Mouse (Mus musculus) MEL (cell line): ENCODE results near the gene Tmco2. TPM values are rescaled to one million over a fixed set of nuclear protein-coding genes. Genes with fewer than 3 reads are reported as not detected.

Source experiments
- DNase-seq: peaks from one replicate; pipeline ENCODE4 v3.0.0; 2011; ENCODE audit warnings: low read depth, low spot score
- H3K27ac ChIP-seq: 2 replicates; pipeline ENCODE4 v1.5.1; 2012; ENCODE audit warnings: low read depth, mild to moderate bottlenecking, control low read depth, low read length, moderate library complexity; ENCODE audit not compliant: control insufficient read depth
- H3K27me3 ChIP-seq, 2 experiments: fragments of 150-350 bp in 1 of 2; sonication (generic) in 1 of 2; 2 replicates each; pipeline ENCODE4 v1.6.1; 2012; ENCODE audit warnings: low read length in 2 of 2, mild to moderate bottlenecking in 2 of 2, improper control_type of control experiment in 1 of 2, moderate library complexity in 1 of 2; ENCODE audit not compliant: insufficient read depth in 2 of 2, control insufficient read depth in 1 of 2
- H3K36me3 ChIP-seq, 2 experiments: 2 replicates each; pipeline ENCODE4 v1.6.1; 2012 to 2014; ENCODE audit warnings: low read length in 2 of 2, improper control_type of control experiment in 1 of 2, inconsistent platforms in 1 of 2, mild to moderate bottlenecking in 1 of 2; ENCODE audit not compliant: insufficient read depth in 2 of 2, control insufficient read depth in 1 of 2
- H3K4me1 ChIP-seq, 2 experiments: fragments of 150-350 bp in 1 of 2; sonication (generic) in 1 of 2; 2 replicates each; pipeline ENCODE4 v1.6.1; 2012; ENCODE audit warnings: low read length in 2 of 2, improper control_type of control experiment in 1 of 2, mild to moderate bottlenecking in 1 of 2; ENCODE audit not compliant: insufficient read depth in 2 of 2, control insufficient read depth in 1 of 2
- H3K4me3 ChIP-seq, 2 experiments: fragments of 150-350 bp in 1 of 2; sonication (generic) in 1 of 2; 2 replicates each; pipeline ENCODE4 v1.5.1; 2012; ENCODE audit warnings: low read depth in 2 of 2, low read length in 2 of 2, mild to moderate bottlenecking in 2 of 2, moderate library complexity in 2 of 2, control low read depth in 1 of 2, improper control_type of control experiment in 1 of 2; ENCODE audit not compliant: control insufficient read depth in 1 of 2, insufficient read depth in 1 of 2
- H3K79me2 ChIP-seq: 2 replicates; pipeline ENCODE4 v1.6.1; 2012; ENCODE audit warnings: mild to moderate bottlenecking, low read length, moderate library complexity; ENCODE audit not compliant: control insufficient read depth, poor library complexity, insufficient read depth
- H3K9ac ChIP-seq: 2 replicates; pipeline ENCODE4 v1.6.1; 2012; ENCODE audit warnings: low read depth, mild to moderate bottlenecking, control low read depth, low read length, moderate library complexity; ENCODE audit not compliant: control insufficient read depth, poor library complexity, severe bottlenecking
- H3K9me3 ChIP-seq: fragments of 150-350 bp; sonication (generic); replicated peaks from 2 replicates; pipeline ENCODE4 v1.6.1; 2012; ENCODE audit warnings: mild to moderate bottlenecking, low read length, improper control_type of control experiment, moderate library complexity; ENCODE audit not compliant: insufficient read depth
- BHLHE40 ChIP-seq: IDR thresholded peaks from 2 replicates; pipeline ENCODE4 v1.6.1; 2012; ENCODE audit warnings: low read depth, mild to moderate bottlenecking, inconsistent platforms, low read length, improper control_type of control experiment, borderline replicate concordance
- CHD1 ChIP-seq: IDR thresholded peaks from 2 replicates; pipeline ENCODE4 v1.6.1; 2012; ENCODE audit warnings: low read depth, mild to moderate bottlenecking, inconsistent platforms, low read length, improper control_type of control experiment
- CTCF ChIP-seq, 3 experiments: IDR thresholded peaks in 2 of 3; conservative IDR thresholded peaks in 1 of 3; 2 replicates each; pipeline ENCODE4 v1.5.1; 2011 to 2012; ENCODE audit warnings: low read length in 3 of 3, low read depth in 2 of 3, mild to moderate bottlenecking in 2 of 3, improper control_type of control experiment in 1 of 3, inconsistent platforms in 1 of 3, mixed read lengths in 1 of 3, moderate library complexity in 1 of 3; ENCODE audit not compliant: control insufficient read depth in 1 of 3, insufficient read depth in 1 of 3, poor library complexity in 1 of 3, severe bottlenecking in 1 of 3
- ELF1 ChIP-seq: IDR thresholded peaks from 2 replicates; pipeline ENCODE4 v1.6.1; 2014; ENCODE audit warnings: low read depth, mild to moderate bottlenecking, inconsistent platforms, low read length, improper control_type of control experiment, moderate library complexity
- EP300 ChIP-seq, 2 experiments: IDR thresholded peaks; 2 replicates each; pipeline ENCODE4 v1.6.1; 2011; ENCODE audit warnings: improper control_type of control experiment in 2 of 2, low read length in 2 of 2, low read depth in 1 of 2, mild to moderate bottlenecking in 1 of 2
- ETS1 ChIP-seq: IDR thresholded peaks from 2 replicates; pipeline ENCODE4 v1.6.1; 2012; ENCODE audit warnings: low read depth, mild to moderate bottlenecking, inconsistent platforms, low read length, improper control_type of control experiment, moderate library complexity
- HCFC1 ChIP-seq: IDR thresholded peaks from 2 replicates; pipeline ENCODE4 v1.6.1; 2012; ENCODE audit warnings: low read depth, mild to moderate bottlenecking, inconsistent platforms, low read length, improper control_type of control experiment, moderate library complexity
- JUND ChIP-seq: IDR thresholded peaks from 2 replicates; pipeline ENCODE4 v1.6.1; 2011; ENCODE audit warnings: low read depth, mild to moderate bottlenecking, improper control_type of control experiment, low read length
- MAFK ChIP-seq: IDR thresholded peaks from 2 replicates; pipeline ENCODE4 v1.6.1; 2011; ENCODE audit warnings: low read depth, mild to moderate bottlenecking, low read length, improper control_type of control experiment, borderline replicate concordance
- MAX ChIP-seq: IDR thresholded peaks from 2 replicates; pipeline ENCODE4 v1.6.1; 2011; ENCODE audit warnings: low read length, improper control_type of control experiment
- MEF2A ChIP-seq: IDR thresholded peaks from 2 replicates; pipeline ENCODE4 v1.6.1; 2014; ENCODE audit warnings: low read depth, mild to moderate bottlenecking, inconsistent platforms, low read length, improper control_type of control experiment; ENCODE audit not compliant: poor library complexity, insufficient replicate concordance, severe bottlenecking; ENCODE audit errors: extremely low read depth
- MXI1 ChIP-seq: IDR thresholded peaks from 2 replicates; pipeline ENCODE4 v1.6.1; 2011; ENCODE audit warnings: mild to moderate bottlenecking, low read depth, low read length, improper control_type of control experiment
- MYC ChIP-seq: IDR thresholded peaks from 2 replicates; pipeline ENCODE4 v1.6.1; 2011; ENCODE audit warnings: low read depth, mild to moderate bottlenecking, low read length, improper control_type of control experiment, moderate library complexity
- NELFE ChIP-seq: IDR thresholded peaks from 2 replicates; pipeline ENCODE4 v1.6.1; 2011; ENCODE audit warnings: low read depth, low read length, improper control_type of control experiment
- POLR2A ChIP-seq, 2 experiments: IDR thresholded peaks; 2 replicates each; pipeline ENCODE4 v1.6.1; 2011 to 2012; ENCODE audit warnings: low read length in 2 of 2, mild to moderate bottlenecking in 2 of 2, control low read depth in 1 of 2, improper control_type of control experiment in 1 of 2, low read depth in 1 of 2, moderate library complexity in 1 of 2; ENCODE audit not compliant: control insufficient read depth in 1 of 2, insufficient read depth in 1 of 2, poor library complexity in 1 of 2
- POLR2AphosphoS2 ChIP-seq: IDR thresholded peaks from 2 replicates; pipeline ENCODE4 v1.6.1; 2011; ENCODE audit warnings: low read length, improper control_type of control experiment
- POLR2AphosphoS5 ChIP-seq: IDR thresholded peaks from 2 replicates; pipeline ENCODE4 v1.6.1; 2012; ENCODE audit warnings: low read depth, borderline replicate concordance, mild to moderate bottlenecking, inconsistent platforms, low read length, moderate library complexity, mixed read lengths
- SIN3A ChIP-seq: IDR thresholded peaks from 2 replicates; pipeline ENCODE4 v1.6.1; 2012; ENCODE audit warnings: low read length, improper control_type of control experiment, inconsistent platforms
- TAL1 ChIP-seq: IDR thresholded peaks from 2 replicates; pipeline ENCODE4 v1.6.1; 2012; ENCODE audit warnings: mild to moderate bottlenecking, inconsistent platforms, low read length, moderate library complexity, mixed read lengths
- TBP ChIP-seq: IDR thresholded peaks from 2 replicates; pipeline ENCODE4 v1.8.0; 2011; ENCODE audit warnings: low read depth, low read length, improper control_type of control experiment
- TCF12 ChIP-seq: IDR thresholded peaks from 2 replicates; pipeline ENCODE4 v1.6.1; 2014; ENCODE audit warnings: low read depth, mild to moderate bottlenecking, inconsistent platforms, low read length, improper control_type of control experiment, moderate library complexity
- USF1 ChIP-seq: IDR thresholded peaks from 2 replicates; pipeline ENCODE4 v1.6.1; 2014; ENCODE audit warnings: low read depth, mild to moderate bottlenecking, inconsistent platforms, low read length, improper control_type of control experiment, moderate library complexity
- USF2 ChIP-seq, 2 experiments: IDR thresholded peaks; 2 replicates each; pipeline ENCODE4 v1.6.1; 2011 to 2012; ENCODE audit warnings: improper control_type of control experiment in 2 of 2, low read length in 2 of 2, borderline replicate concordance in 1 of 2, inconsistent platforms in 1 of 2, low read depth in 1 of 2, mild to moderate bottlenecking in 1 of 2; ENCODE audit not compliant: insufficient read depth in 1 of 2
- polyA plus RNA-seq, 2 experiments: library from polyadenylated mRNA; stranded (reverse) in 1 of 2; unstranded in 1 of 2; fragments of >175 nt in 1 of 2; fragments of >200 nt in 1 of 2; gene quantifications; 2 replicates each; pipeline versions ENCODE4 v1.2.1 to v1.2.4; 2012; ENCODE audit warnings: low replicate concordance in 2 of 2, low read depth in 1 of 2; ENCODE audit not compliant: insufficient read length in 2 of 2, insufficient read depth in 1 of 2, missing spikeins in 1 of 2
- total RNA-seq: library from RNA; depleted of rRNA; stranded (reverse); fragments of 300-350 nt; gene quantifications from 2 replicates; pipeline ENCODE4 v1.2.3, GENCODE M21; 2012

Tmco2 gene
- total and polyA plus RNA-seq, 3 experiments = not detected

DNA sequence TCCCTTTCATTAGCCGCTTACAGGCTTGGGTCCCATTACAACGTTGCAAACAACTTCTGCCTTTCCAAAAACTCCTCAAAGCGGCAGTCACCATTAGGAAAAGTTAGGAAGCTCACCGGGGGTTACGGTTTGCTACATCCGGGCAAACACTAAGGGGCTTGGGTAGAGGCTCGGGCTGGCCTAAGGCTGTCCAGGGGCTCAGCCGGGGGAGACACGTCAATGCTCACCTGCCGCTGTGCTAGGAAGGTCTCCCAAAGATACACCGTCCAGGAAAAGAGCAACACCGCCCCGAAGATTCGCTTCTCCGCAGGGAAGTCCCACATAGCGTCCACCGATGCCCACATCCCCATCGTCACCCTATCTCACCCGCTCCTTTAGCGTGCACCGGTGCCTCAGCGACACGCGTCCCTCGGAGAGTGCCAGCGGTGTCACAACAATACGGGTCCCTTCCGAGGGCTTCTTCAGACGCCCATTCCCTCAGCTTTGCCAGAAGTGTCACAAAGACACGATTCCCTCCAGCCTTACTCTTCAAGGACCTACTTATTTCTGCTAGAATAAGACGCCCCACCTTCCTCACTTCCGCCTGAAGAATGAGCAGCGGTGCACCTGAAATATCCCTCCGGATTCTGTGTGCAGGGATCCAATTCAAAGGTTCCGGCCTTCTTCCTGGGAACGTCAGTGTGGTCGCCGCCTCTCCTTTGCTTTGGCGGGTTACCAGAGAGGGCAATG, 11.2 kb downstream of the Tmco2 start, which contains the start of gene Zmpste24:
Zmpste24 (minus strand) TSS at position 592 of the 729 bp plus-strand sequence.
- H3K79me2 ChIP-seq = peaks cover 20% of the 10 kb centered on the region
- H3K4me1 ChIP-seq = peaks cover 0 to 9% of the 10 kb centered on the region in 2 experiments; a peak in 2 of 4 replicates
- peak; percentile 98 for DNase-seq
- H3K9me3 ChIP-seq = no peaks in the 10 kb centered on the region
- TF ChIP-seq MXI1 (peak; percentile 94), NELFE (peak; percentile 84), SIN3A (peak; percentile 95), MEF2A (0 out of 2 replicates have a peak, but pooled peaks have one; percentile 35), POLR2A (IDR thresholded peaks at IDR 0.05; ENCODE audit: control insufficient read depth in 1 of 2, insufficient read depth in 1 of 2, low read depth in 1 of 2, low read length in 2 of 2, poor library complexity in 1 of 2) (peak; percentile 70 to 88), EP300 (IDR thresholded peaks at IDR 0.05; ENCODE audit: low read depth in 1 of 2, low read length in 2 of 2) (peak in 1 of 2 experiments; percentile 15; a peak in 1 of 4 replicates), MAFK (no peak), TBP (peak; percentile 93), CTCF (IDR thresholded peaks at IDR 0.05 in 2 of 3, conservative IDR thresholded peaks at IDR 0.05 in 1 of 3; ENCODE audit: control insufficient read depth in 1 of 3, insufficient read depth in 1 of 3, low read depth in 2 of 3, low read length in 3 of 3, poor library complexity in 1 of 3, severe bottlenecking in 1 of 3) (no peak), USF1 (0 out of 2 replicates have a peak, but pooled peaks have one; percentile 23), JUND (no peak), TCF12 (peak; percentile 82), POLR2AphosphoS2 (peak; percentile 62; the same call in 1 of the 2 replicates), POLR2AphosphoS5 (no peak), MAX (peak; percentile 88), TAL1 (no peak), ETS1 (peak; percentile 51; the same call in 1 of the 2 replicates), ELF1 (peak; percentile 91), MYC (peak; percentile 91), BHLHE40 (no peak), USF2 (IDR thresholded peaks at IDR 0.05; ENCODE audit: borderline replicate concordance in 1 of 2, insufficient read depth in 1 of 2, low read depth in 1 of 2, low read length in 2 of 2) (no peak), CHD1 (no peak), HCFC1 (peak; percentile 93)
- H3K27me3 ChIP-seq = peaks cover 0 to 2% of the 10 kb centered on the region in 2 experiments; a peak in 1 of 4 replicates
- peak within 1 kb of the TSS; percentile 90 for H3K27ac ChIP-seq
- peaks cover 3 to 8% of the 10 kb centered on the region in 2 experiments for H3K36me3 ChIP-seq
- peak within 1 kb of the TSS; percentile 90 for H3K9ac ChIP-seq
- peak within 1 kb of the TSS; percentile 80 to 99 for H3K4me3 ChIP-seq
